Mouse (Mus musculus): ENCODE results near the gene Saa1. TPM values are rescaled to one million over a fixed set of nuclear protein-coding genes. Genes with fewer than 3 reads are reported as not detected.
"Not testable (repeated sequence)": the region's sequence is repeated elsewhere in the genome, so short reads cannot be mapped to it uniquely, and the experiment has no call there.

Gene Saa1
- polyA plus RNA-seq (2015; fragmentation: Nextera tagmentation; extraction: Ambion mirVana) = not detected in 2 replicates

- ATAC-seq (ENCODE audit: low FRiP score, low read depth) = not testable (repeated sequence)
- 81% methylated on average over 3 of the region's 3 CpGs for WGBS
Measured at GRCm38 (mm10) chr7:46742880-46743279, at the start of gene Saa1. Gene Saa1 (minus strand): TSS chr7:46742980.

GRCm38 (mm10) chr7:46789177-46789849, 46.5 kb upstream of the Saa1 start:
- no peak overlapping the region for H3K4me2 ChIP-seq
- no peaks in the 10 kb centered on the region for H3K9me3 ChIP-seq
- peaks cover 13% of the 10 kb centered on the region for H3K4me1 ChIP-seq (replicated peaks)
- no peak overlapping the region for H3K4me3 ChIP-seq
- H3K27me3 ChIP-seq = no peaks in the 10 kb centered on the region
- WGBS = 92% methylated on average over 5 of the region's 5 CpGs
- H3K36me3 ChIP-seq = peaks cover 50% of the 10 kb centered on the region
- ATAC-seq (ENCODE audit: low FRiP score, low read depth) = no peak
- H3K9ac ChIP-seq = no peak overlapping the region
- no peak overlapping the region for H3K27ac ChIP-seq (replicated peaks)

More at GRCm38 (mm10) chr7:46742880-46743279, at the start of gene Saa1:
- not testable (repeated sequence) for H3K9ac ChIP-seq; H3K27me3 ChIP-seq; H3K36me3 ChIP-seq; H3K4me3 ChIP-seq; H3K27ac ChIP-seq (replicated peaks); H3K4me2 ChIP-seq; H3K4me1 ChIP-seq (replicated peaks); H3K9me3 ChIP-seq

DNA sequence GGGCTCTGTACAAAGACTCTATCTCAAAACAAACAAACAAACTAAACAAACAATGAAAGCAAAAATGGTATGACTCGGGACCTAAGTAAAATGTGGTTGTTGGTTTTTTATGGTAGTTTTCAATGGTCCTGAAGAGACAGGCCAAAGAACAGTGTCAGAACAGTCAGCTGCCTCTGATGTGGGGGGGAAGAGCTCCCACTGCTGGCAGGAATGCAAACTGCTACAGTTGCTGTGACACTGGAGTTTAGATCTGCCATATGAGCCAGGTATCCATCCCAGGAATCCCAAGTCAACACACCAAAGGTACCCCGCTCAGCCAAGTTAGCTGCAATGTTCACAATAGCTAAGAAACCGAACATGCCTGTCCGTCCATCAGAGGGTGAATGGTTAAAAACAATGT, 27.9 kb upstream of the Saa1 start:
- peaks cover 83% of the 10 kb centered on the region for H3K36me3 ChIP-seq
- H3K9ac ChIP-seq = no peak overlapping the region
- no peak for ATAC-seq (ENCODE audit: low FRiP score, low read depth)
- no peak overlapping the region for H3K4me3 ChIP-seq
- H3K4me1 ChIP-seq (replicated peaks) = no peaks in the 10 kb centered on the region
- no peak overlapping the region for H3K27ac ChIP-seq (replicated peaks)
- H3K27me3 ChIP-seq = no peaks in the 10 kb centered on the region
- H3K9me3 ChIP-seq = no peaks in the 10 kb centered on the region
- WGBS = 76% methylated on average over 4 of the region's 4 CpGs
- no peak overlapping the region for H3K4me2 ChIP-seq

GRCm38 (mm10) chr7:46768451-46768850, 25.7 kb upstream of the Saa1 start:
- no peak overlapping the region for H3K9ac ChIP-seq
- H3K9me3 ChIP-seq = no peaks in the 10 kb centered on the region
- peaks cover 80% of the 10 kb centered on the region for H3K36me3 ChIP-seq
- H3K27ac ChIP-seq (replicated peaks) = no peak overlapping the region
- no peak overlapping the region for H3K4me3 ChIP-seq
- 96% methylated on average over 7 of the region's 7 CpGs for WGBS
- no peaks in the 10 kb centered on the region for H3K4me1 ChIP-seq (replicated peaks)
- no peaks in the 10 kb centered on the region for H3K27me3 ChIP-seq
- ATAC-seq (ENCODE audit: low FRiP score, low read depth) = no peak
- H3K4me2 ChIP-seq = no peak overlapping the region

GRCm38 (mm10) chr7:46767371-46767770, 24.6 kb upstream of the Saa1 start:
- no peaks in the 10 kb centered on the region for H3K9me3 ChIP-seq
- H3K4me2 ChIP-seq = no peak overlapping the region
- no peak overlapping the region for H3K4me3 ChIP-seq
- no peak overlapping the region for H3K27ac ChIP-seq (replicated peaks)
- H3K36me3 ChIP-seq = peaks cover 82% of the 10 kb centered on the region
- no peak for ATAC-seq (ENCODE audit: low FRiP score, low read depth)
- H3K4me1 ChIP-seq (replicated peaks) = no peaks in the 10 kb centered on the region
- no peaks in the 10 kb centered on the region for H3K27me3 ChIP-seq
- no peak overlapping the region for H3K9ac ChIP-seq

DNA sequence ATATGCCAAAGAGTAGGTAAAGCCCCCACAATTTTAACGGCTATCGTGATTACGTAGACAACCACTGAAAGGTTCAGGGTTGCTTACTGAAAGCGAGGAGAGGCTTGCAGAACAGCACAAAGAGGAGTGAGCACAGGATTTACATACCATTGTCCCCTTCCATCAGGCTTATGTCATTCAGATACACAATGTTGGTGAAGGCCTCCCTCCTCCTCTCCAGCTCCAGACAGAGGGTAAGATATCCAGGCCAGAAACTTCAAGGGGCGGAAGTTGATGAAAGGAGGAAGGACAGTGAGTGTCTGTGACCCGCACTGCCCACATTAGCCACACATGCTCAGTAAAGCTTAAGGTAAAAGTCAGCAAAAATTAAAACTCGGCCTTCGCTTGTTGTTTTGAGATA, 21.9 kb upstream of the Saa1 start:
- no peak overlapping the region for H3K4me2 ChIP-seq
- H3K4me3 ChIP-seq = no peak overlapping the region
- H3K9me3 ChIP-seq = no peaks in the 10 kb centered on the region
- no peaks in the 10 kb centered on the region for H3K4me1 ChIP-seq (replicated peaks)
- 81% methylated on average over 8 of the region's 8 CpGs for WGBS
- H3K9ac ChIP-seq = no peak overlapping the region
- no peak overlapping the region for H3K27ac ChIP-seq (replicated peaks)
- peaks cover 79% of the 10 kb centered on the region for H3K36me3 ChIP-seq
- no peak for ATAC-seq (ENCODE audit: low FRiP score, low read depth)
- no peaks in the 10 kb centered on the region for H3K27me3 ChIP-seq

GRCm38 (mm10) chr7:46762601-46763000, 19.8 kb upstream of the Saa1 start:
- peaks cover 60% of the 10 kb centered on the region for H3K36me3 ChIP-seq
- no peaks in the 10 kb centered on the region for H3K9me3 ChIP-seq
- H3K4me2 ChIP-seq = no peak overlapping the region
- no peak for ATAC-seq (ENCODE audit: low FRiP score, low read depth)
- H3K9ac ChIP-seq = no peak overlapping the region
- WGBS = 96% methylated on average over 5 of the region's 5 CpGs
- H3K27ac ChIP-seq (replicated peaks) = no peak overlapping the region
- H3K27me3 ChIP-seq = no peaks in the 10 kb centered on the region
- H3K4me3 ChIP-seq = no peak overlapping the region
- no peaks in the 10 kb centered on the region for H3K4me1 ChIP-seq (replicated peaks)

DNA sequence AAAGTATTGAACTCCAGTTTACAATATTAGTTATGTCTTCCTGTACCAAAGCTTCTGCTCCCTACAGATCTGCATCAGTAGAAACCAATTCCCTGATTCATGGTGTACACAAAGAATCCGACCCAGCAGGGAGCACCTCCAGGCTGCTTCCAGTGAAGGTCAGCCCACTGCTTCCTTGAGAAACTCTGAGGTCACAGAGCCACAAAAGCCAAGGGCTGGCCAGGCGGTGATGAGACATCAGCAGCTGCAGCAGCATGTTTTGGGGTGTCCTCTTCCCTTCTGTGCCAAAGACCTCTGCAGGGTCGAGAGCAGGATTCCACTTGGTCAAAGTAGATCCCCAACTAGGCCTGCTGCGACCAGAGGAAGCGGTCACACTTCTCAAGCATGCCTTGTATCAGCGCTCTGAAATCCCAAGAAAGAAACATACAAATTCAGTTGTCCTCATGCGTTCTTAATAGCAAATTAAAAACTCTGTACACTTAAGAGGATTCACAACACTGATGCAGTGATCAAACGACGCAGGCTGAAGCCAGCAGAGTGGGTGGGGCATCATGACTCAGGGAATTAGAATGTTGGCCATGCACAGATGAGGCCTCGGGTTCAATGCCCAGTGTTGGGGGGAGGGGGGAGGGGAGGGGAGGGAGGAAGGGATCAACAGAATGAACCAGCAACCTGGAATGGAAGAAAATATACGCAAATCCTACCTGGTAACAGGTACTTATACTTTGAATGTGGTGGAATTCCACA, 18.4 kb upstream of the Saa1 start:
- Histone ChIP-seq H3K27me3 (no peaks in the 10 kb centered on the region), H3K4me2 (no peak overlapping the region), H3K4me1 (replicated peaks) (no peaks in the 10 kb centered on the region), H3K4me3 (no peak overlapping the region), H3K27ac (replicated peaks) (no peak overlapping the region), H3K9me3 (no peaks in the 10 kb centered on the region), H3K9ac (no peak overlapping the region), H3K36me3 (peaks cover 47% of the 10 kb centered on the region)
- WGBS = 79% methylated on average over 11 of the region's 11 CpGs
- ATAC-seq (ENCODE audit: low FRiP score, low read depth) = no peak

DNA sequence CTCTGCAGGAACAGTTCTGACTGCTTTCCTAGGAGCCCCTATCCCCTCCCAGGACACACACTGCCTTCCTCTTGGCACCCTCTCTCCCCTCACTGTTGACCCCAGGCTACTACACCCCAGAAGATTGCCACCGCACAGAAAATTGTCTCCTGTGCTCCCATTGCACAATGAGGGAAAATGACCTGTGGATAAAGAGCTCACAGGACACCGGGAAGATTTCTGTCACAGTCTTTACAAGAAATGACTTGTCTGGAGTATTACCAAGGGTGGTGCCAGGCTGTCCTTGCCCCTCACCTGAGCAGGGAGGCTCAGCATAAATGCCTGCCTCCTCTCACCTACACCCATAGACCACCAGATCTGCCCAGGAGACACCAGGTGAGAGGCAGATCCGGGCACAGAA, 8.7 kb upstream of the Saa1 start, which contains the start of gene Saa2:
TSS of gene Saa2 (plus strand) at position 301 of the 400 bp plus-strand sequence.
- 69% methylated on average over 3 of the region's 3 CpGs for WGBS
- no peak within 1 kb of the TSS for H3K9ac ChIP-seq
- H3K9me3 ChIP-seq = no peaks in the 10 kb centered on the region
- H3K27me3 ChIP-seq = no peaks in the 10 kb centered on the region
- H3K27ac ChIP-seq (replicated peaks) = no peak within 1 kb of the TSS
- no peaks in the 10 kb centered on the region for H3K36me3 ChIP-seq
- H3K4me1 ChIP-seq (replicated peaks) = no peaks in the 10 kb centered on the region
- no peak within 1 kb of the TSS for H3K4me3 ChIP-seq
- no peak for ATAC-seq (ENCODE audit: low FRiP score, low read depth)
- H3K4me2 ChIP-seq = no peak within 1 kb of the TSS

DNA sequence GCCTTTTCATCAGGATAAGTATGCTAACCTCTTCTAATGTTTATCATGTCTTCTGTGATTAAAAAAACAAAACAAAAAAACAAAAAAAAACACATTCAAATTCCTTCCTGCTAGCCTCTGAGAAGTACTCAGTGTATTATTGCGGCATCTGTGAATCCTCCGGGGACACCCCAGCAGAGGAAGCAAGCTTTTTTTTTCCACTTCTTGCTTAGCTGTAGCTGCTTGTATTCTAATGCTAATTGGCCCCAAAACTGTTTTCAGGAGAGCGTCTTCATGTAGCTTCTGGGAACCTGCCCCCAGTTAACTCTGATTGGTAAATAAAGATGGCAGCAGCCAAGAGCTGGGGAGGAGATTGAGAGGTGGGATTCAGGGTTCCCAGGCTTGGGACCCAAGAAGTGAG, 5.7 kb upstream of the Saa1 start:
- Histone ChIP-seq H3K27me3 (no peaks in the 10 kb centered on the region), H3K9ac (no peak overlapping the region), H3K4me1 (replicated peaks) (no peaks in the 10 kb centered on the region), H3K36me3 (no peaks in the 10 kb centered on the region), H3K4me2 (no peak overlapping the region), H3K27ac (replicated peaks) (no peak overlapping the region), H3K4me3 (no peak overlapping the region), H3K9me3 (no peaks in the 10 kb centered on the region)
- no peak for ATAC-seq (ENCODE audit: low FRiP score, low read depth)
- WGBS = 25% methylated on average over 3 of the region's 3 CpGs

GRCm38 (mm10) chr7:46746381-46746780, 3.6 kb upstream of the Saa1 start:
- Histone ChIP-seq H3K4me2 (no peak overlapping the region), H3K27ac (replicated peaks) (no peak overlapping the region), H3K27me3 (no peaks in the 10 kb centered on the region), H3K9ac (no peak overlapping the region), H3K4me1 (replicated peaks) (no peaks in the 10 kb centered on the region), H3K9me3 (no peaks in the 10 kb centered on the region), H3K4me3 (no peak overlapping the region), H3K36me3 (no peaks in the 10 kb centered on the region)
- 91% methylated on average over 7 of the region's 7 CpGs for WGBS
- no peak for ATAC-seq (ENCODE audit: low FRiP score, low read depth)

- 88% methylated on average over 3 of the region's 3 CpGs for WGBS
- H3K27ac ChIP-seq (replicated peaks) = no peak overlapping the region
- no peaks in the 10 kb centered on the region for H3K4me1 ChIP-seq (replicated peaks)
- H3K9ac ChIP-seq = no peak overlapping the region
- no peaks in the 10 kb centered on the region for H3K9me3 ChIP-seq
- ATAC-seq (ENCODE audit: low FRiP score, low read depth) = no peak
- no peaks in the 10 kb centered on the region for H3K27me3 ChIP-seq
- H3K4me3 ChIP-seq = no peak overlapping the region
- no peaks in the 10 kb centered on the region for H3K36me3 ChIP-seq
- H3K4me2 ChIP-seq = no peak overlapping the region
Measured at GRCm38 (mm10) chr7:46745816-46746215, 3.0 kb upstream of the Saa1 start.
